Mouse (Mus musculus): ENCODE results near the gene Gm6377.

GRCm38 (mm10) chrX:109235383-109236036, 39.0 kb downstream of the Gm6377 start:
- TF ChIP-seq POLR2A (IDR thresholded peaks at IDR 0.05; ENCODE audit: extremely low read depth, insufficient read depth, low read length) (no peak), CTCF (IDR thresholded peaks at IDR 0.05; ENCODE audit: low read depth, low read length) (no peak)
